Mouse (Mus musculus) C2C12 (cell line): ENCODE measurements around the gene Cd163.

ENCODE experiments used
- CEBPB ChIP-seq: IDR thresholded peaks from one replicate; pipeline ENCODE4 v1.6.1; 2011; ENCODE audit warnings: low read depth, mild to moderate bottlenecking, control low read depth, moderate library complexity
- CTCF ChIP-seq: IDR thresholded peaks from one replicate; pipeline ENCODE4 v1.5.1; 2011; ENCODE audit not compliant: control insufficient read depth, insufficient read depth, insufficient read length
- FOSL1 ChIP-seq: IDR thresholded peaks from one replicate; pipeline ENCODE4 v1.8.0; 2011; ENCODE audit warnings: mild to moderate bottlenecking, low read length; ENCODE audit not compliant: poor library complexity, insufficient read depth, severe bottlenecking
- MAX ChIP-seq: IDR thresholded peaks from one replicate; pipeline ENCODE4 v1.6.1; 2011; ENCODE audit warnings: mild to moderate bottlenecking, control low read depth
- MYOD1 ChIP-seq: IDR thresholded peaks from one replicate; pipeline ENCODE4 v1.6.1; 2011; ENCODE audit warnings: low read depth; ENCODE audit not compliant: control insufficient read depth, insufficient read length
- MYOG ChIP-seq: IDR thresholded peaks from one replicate; pipeline ENCODE4 v1.6.1; 2011; ENCODE audit not compliant: control insufficient read depth, insufficient read length; ENCODE audit errors: extremely low read depth
- USF1 ChIP-seq: IDR thresholded peaks from one replicate; pipeline ENCODE4 v1.6.1; 2011; ENCODE audit warnings: low read depth, mild to moderate bottlenecking, control low read depth, moderate library complexity

DNA sequence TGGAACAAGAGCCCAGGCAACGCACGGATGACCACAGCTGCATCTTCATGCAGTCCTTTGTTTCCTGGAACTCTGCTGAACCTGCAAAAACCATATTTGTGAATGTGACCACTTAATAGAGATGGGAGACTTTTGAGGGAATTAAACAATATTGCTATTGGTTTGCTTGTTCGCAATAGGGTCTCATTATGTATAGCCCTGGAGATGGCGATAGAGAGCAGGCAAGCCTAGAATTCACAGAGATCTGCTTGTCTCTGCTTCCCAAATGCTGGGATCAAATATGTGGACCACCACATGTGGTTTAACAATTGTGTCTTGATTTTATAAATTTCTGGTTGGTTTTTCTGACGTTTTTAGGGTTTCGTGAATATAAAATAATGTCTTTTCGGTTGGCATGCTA lies 25.2 kb downstream of the Cd163 start:
- TF ChIP-seq CEBPB (no peak), CTCF (no peak), FOSL1 (no peak), USF1 (no peak), MAX (no peak), MYOD1 (no peak), MYOG (no peak)
